In genomic region chr9:65100991-65101685, GRCm38 (mm10) we compare ENCODE assay signal across 8 mouse cellular contexts. TPM values are rescaled to one million over a fixed set of nuclear protein-coding genes. Genes with fewer than 3 reads are reported as not detected.
DNase-seq lines count a peak whose midpoint lies in the region; ATAC-seq lines count a peak whose summit lies in the region.

Igdcc4 (plus strand) TSS chr9:65101486.

- H3K4me1 ChIP-seq in kidney, embryonic 16.5 days (ENCODE audit: insufficient read depth, low read length), result 0 out of 2 replicates have a peak, but pooled peaks cover 4% of the 10 kb centered on the region
- peaks cover 10% of the 10 kb centered on the region for H3K4me1 ChIP-seq in heart, embryonic 12.5 days (replicated peaks)

- no peak for DNase-seq in kidney, adult 18-20 months
- peak; percentile 49 for DNase-seq in ZHBTc4 (ENCODE audit: low read depth, low spot score)
- DNase-seq in embryo, embryonic 11 days, result peak; percentile 66
- peak in 1 of 2 experiments; percentile 67 for DNase-seq in left cerebral cortex, postnatal 10 days (ENCODE audit: extremely low spot score in 1 of 2, low spot score in 2 of 2)
- DNase-seq in neural tube, embryonic 10.5 days (ENCODE audit: extremely low spot score, low spot score), result peak; percentile 59
- no peak for DNase-seq in B cell, adult 2 months

- no peaks in the 10 kb centered on the region; the same call in 1 of the 2 replicates for H3K27me3 ChIP-seq in kidney, embryonic 16.5 days (ENCODE audit: insufficient read depth, low read length)
- peaks cover 5% of the 10 kb centered on the region; the same call in 1 of the 2 replicates for H3K27me3 ChIP-seq in heart, embryonic 12.5 days (replicated peaks)

- intact Hi-C loops in left cerebral cortex, postnatal 10 days (cut with DNase I), result no loop called here

- H3K4me3 ChIP-seq in kidney, embryonic 16.5 days (ENCODE audit: low read length), result peak within 1 kb of the TSS; percentile 78
- H3K4me3 ChIP-seq in heart, embryonic 12.5 days, result peak within 1 kb of the TSS; percentile 82

- 4% methylated on average over 21 of the region's 76 CpGs for WGBS in kidney, embryonic 16.5 days
- WGBS in heart, embryonic 12.5 days, result 9% methylated on average over 56 of the region's 76 CpGs

- peak within 1 kb of the TSS; percentile 75 for H3K9ac ChIP-seq in kidney, embryonic 16.5 days (replicated peaks; ENCODE audit: low read length)
- peak within 1 kb of the TSS; percentile 89 for H3K9ac ChIP-seq in heart, embryonic 12.5 days

- peaks cover 5% of the 10 kb centered on the region; the same call in 1 of the 2 replicates for H3K9me3 ChIP-seq in kidney, embryonic 16.5 days (ENCODE audit: low read length)
- H3K9me3 ChIP-seq in heart, embryonic 12.5 days (replicated peaks), result 0 out of 2 replicates have a peak, but pooled peaks cover 4% of the 10 kb centered on the region

- H3K4me2 ChIP-seq in kidney, embryonic 16.5 days (replicated peaks; ENCODE audit: low read depth, low read length), result peak within 1 kb of the TSS; percentile 100
- peak within 1 kb of the TSS; percentile 98 for H3K4me2 ChIP-seq in heart, embryonic 12.5 days

- H3K36me3 ChIP-seq in kidney, embryonic 16.5 days (ENCODE audit: insufficient read depth, low read length), result no peaks in the 10 kb centered on the region
- no peaks in the 10 kb centered on the region for H3K36me3 ChIP-seq in heart, embryonic 12.5 days

- peak within 1 kb of the TSS; percentile 58; the same call in 1 of the 2 replicates for H3K27ac ChIP-seq in kidney, embryonic 16.5 days (ENCODE audit: low read length)
- H3K27ac ChIP-seq in heart, embryonic 12.5 days (ENCODE audit: poor library complexity, severe bottlenecking), result peak within 1 kb of the TSS; percentile 34

- ATAC-seq in kidney, embryonic 16.5 days (ENCODE audit: low FRiP score, low TSS enrichment), result no peak
- peak; percentile 37; the same call in 1 of the 2 replicates for ATAC-seq in heart, embryonic 12.5 days (ENCODE audit: insufficient number of reproducible peaks, low FRiP score)

RNA-seq across cellular contexts. Expression of gene Igdcc4, which starts in this region (rescaled TPM):
- 10.9 and 12.0 TPM in 2 replicates for polyA plus RNA-seq in kidney, embryonic 16.5 days (2015; fragmentation: Nextera tagmentation; extraction: Ambion mirVana)
- polyA plus RNA-seq in heart, embryonic 12.5 days (2016; fragmentation: Nextera tagmentation; extraction: Ambion mirVana), result 12.9 and 13.0 TPM in 2 replicates
- total RNA-seq in left cerebral cortex, postnatal 10 days (2021), result 10 to 100 TPM; 25.5 to 29.2 TPM

Comparison
In these comparisons a context has a peak if more than half of its experiments do, and no peak if none do; other contexts are left out.
1. DNase-seq: peak in ZHBTc4 (single experiment), embryo, embryonic 11 days (single experiment) and neural tube, embryonic 10.5 days (single experiment); none in kidney, adult 18-20 months (single experiment) and B cell, adult 2 months (0 of 2).